Mouse (Mus musculus) heart, postnatal 4 days (tissue): ENCODE data around the gene 2410137M14Rik. TPM values are rescaled to one million over a fixed set of nuclear protein-coding genes. Genes with fewer than 3 reads are reported as not detected.
"Not testable (repeated sequence)": the region's sequence is repeated elsewhere in the genome, so short reads cannot be mapped to it uniquely, and the experiment has no call there.

ENCODE experiments used
- DNase-seq: peaks from one replicate; pipeline ENCODE4 v3.0.0; 2021
- total RNA-seq, 2 experiments: library from RNA; stranded (reverse); gene quantifications; 2 replicates each; pipeline ENCODE4 v1.2.3; 2021

The 2410137M14Rik gene
- total RNA-seq, 2 experiments from 2014 or later = not detected

- DNase-seq = no peak
Observed at GRCm38 (mm10) chr17:36993770-36994325, 12.8 kb upstream of the 2410137M14Rik start.

DNA sequence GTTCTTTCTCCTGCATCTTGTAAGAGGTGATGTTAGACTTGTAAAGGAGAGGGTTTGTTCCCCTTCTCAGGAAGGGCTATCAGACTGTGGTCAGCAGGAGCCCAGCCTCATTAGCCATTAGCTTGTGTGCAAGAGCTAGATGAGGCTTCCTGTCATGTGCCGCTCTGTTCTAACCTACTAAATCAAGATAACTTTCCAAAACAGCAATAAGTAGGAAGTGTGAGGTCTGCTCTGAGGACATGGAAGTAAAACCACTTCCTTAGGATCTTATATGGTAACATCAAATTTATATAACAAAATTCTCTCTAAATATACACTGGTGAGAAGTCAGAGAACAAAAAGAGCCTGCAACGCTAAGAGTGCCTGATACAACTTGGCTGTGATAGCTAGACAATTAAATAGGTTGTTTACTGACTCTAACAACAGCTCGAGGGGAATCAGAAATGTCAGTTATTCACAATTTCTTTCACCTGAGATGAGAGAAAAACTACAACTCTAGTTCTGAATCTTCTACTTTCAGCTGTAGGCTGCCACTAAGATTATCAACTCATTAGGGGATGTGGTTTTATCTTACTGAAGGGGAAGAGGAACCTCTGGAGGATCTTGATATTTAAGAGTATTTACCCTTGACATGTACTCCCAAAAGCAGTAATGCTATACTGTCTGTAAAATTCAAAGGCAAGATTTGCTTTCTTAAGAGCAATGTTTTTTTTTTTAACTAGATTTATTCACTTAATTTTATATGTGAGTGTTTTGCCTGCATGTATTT, 11.5 kb upstream of the 2410137M14Rik start:
- DNase-seq = no peak

DNA sequence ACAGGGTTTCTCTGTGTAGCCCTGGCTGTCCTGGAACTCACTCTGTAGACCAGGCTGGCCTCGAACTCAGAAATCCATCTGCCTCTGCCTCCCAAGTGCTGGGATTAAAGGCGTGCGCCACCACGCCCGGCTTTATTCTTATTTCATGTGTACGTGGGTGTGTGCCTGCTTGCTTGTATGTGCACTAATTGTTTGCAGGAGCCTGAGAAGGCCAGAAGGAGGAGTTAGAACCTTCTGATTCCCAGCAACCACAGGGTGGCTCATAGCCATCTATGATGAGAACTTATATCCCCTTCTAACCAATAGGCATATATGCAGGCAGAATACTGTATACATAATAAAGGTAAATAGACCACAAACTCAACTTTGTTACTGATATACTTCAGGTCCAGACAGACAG, 9.6 kb upstream of the 2410137M14Rik start:
- not testable (repeated sequence) for DNase-seq

GRCm38 (mm10) chr17:36989437-36989836, 8.4 kb upstream of the 2410137M14Rik start, which contains the start of gene H2-M5:
Gene H2-M5, minus strand, starts transcription at chr17:36989537.
- DNase-seq = no peak

GRCm38 (mm10) chr17:36988475-36988874, 7.4 kb upstream of the 2410137M14Rik start:
- no peak for DNase-seq

- no peak for DNase-seq
Observed at GRCm38 (mm10) chr17:36982253-36983155, 1.5 kb upstream of the 2410137M14Rik start.

DNA sequence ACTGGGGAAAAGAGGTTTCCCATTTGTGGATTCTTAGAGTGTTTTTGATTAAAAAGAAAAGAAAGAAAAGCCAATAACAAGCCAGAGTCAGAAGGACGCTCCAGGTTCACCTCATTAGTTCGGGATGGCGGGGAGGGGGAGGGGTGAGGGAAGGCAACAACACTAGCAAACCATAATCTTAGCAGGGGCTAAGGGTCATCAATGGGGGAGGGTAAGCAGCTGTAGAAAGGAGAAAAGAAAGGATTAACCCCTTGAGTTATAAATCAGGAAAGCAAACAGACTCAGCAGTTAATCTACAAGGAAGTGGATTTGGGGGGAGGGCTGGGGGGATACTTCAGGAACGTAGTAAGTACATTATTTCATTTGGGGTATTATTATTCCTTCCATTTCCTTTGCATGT, 808 bp upstream of the 2410137M14Rik start:
- DNase-seq = no peak

DNA sequence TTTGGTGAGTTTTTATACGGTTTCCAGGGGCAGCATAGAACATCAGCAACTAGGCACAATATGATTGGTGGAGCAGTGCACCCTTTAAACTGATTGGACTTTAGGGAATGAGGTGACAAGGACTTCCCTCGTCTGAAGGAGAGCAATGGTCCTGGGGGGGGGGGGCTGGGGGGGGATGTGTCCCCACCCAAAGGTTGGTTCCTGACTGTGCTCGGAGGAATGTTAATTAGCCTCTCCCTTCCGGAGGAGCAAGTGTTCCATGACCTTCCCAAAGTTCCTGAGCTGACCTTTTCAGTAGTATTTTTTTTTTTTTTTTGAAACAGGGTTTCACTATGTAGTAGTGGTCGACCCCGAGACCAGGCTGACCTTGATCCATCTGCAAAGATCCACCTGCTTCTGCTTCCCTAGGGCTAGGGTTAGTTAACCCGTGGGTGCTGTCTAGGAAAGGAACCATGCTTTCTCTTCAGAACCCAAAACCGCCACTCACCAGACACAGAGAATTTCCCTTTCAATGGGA, 7.7 kb downstream of the 2410137M14Rik start:
- DNase-seq = no peak

GRCm38 (mm10) chr17:36972791-36973190, 8.2 kb downstream of the 2410137M14Rik start:
- DNase-seq = no peak

- DNase-seq = no peak
Observed at GRCm38 (mm10) chr17:36971172-36971850, 9.7 kb downstream of the 2410137M14Rik start.

- DNase-seq = no peak
Observed at GRCm38 (mm10) chr17:36970316-36970890, 10.6 kb downstream of the 2410137M14Rik start.

- DNase-seq = no peak
Observed at GRCm38 (mm10) chr17:36966875-36967274, 14.2 kb downstream of the 2410137M14Rik start.

- DNase-seq = no peak
Observed at GRCm38 (mm10) chr17:36961125-36961524, 19.9 kb downstream of the 2410137M14Rik start.

- peak; percentile 11 for DNase-seq
Observed at GRCm38 (mm10) chr17:36958884-36959283, 22.2 kb downstream of the 2410137M14Rik start.

GRCm38 (mm10) chr17:36957999-36958743, 22.9 kb downstream of the 2410137M14Rik start, which contains the start of the genes Znrd1 and Znrd1as:
Gene Znrd1, minus strand, starts transcription at chr17:36958559.
Gene Znrd1as, plus strand, starts transcription at chr17:36958592.
- DNase-seq = peak; percentile 94

- no peak for DNase-seq
Observed at GRCm38 (mm10) chr17:36953062-36953461, 28.0 kb downstream of the 2410137M14Rik start.

DNA sequence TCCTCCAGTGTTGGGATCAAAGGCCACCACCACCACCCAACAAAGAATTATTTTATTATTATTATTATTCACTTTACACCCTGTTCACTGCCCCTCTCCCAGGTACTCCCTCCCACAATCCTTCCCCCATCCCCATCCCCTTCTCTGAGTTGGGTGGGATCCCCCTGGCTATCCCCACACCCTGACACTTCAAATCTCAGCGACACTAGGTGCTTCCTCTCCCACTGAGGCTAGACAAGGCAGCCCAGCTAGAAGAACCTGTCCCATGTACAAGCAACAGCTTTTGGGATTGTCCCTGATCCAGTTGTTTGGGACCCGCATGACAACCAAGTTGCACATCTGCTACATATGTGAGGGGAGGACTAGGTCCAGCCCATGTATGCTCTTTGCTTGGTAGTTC, 28.4 kb downstream of the 2410137M14Rik start:
- DNase-seq = no peak

DNA sequence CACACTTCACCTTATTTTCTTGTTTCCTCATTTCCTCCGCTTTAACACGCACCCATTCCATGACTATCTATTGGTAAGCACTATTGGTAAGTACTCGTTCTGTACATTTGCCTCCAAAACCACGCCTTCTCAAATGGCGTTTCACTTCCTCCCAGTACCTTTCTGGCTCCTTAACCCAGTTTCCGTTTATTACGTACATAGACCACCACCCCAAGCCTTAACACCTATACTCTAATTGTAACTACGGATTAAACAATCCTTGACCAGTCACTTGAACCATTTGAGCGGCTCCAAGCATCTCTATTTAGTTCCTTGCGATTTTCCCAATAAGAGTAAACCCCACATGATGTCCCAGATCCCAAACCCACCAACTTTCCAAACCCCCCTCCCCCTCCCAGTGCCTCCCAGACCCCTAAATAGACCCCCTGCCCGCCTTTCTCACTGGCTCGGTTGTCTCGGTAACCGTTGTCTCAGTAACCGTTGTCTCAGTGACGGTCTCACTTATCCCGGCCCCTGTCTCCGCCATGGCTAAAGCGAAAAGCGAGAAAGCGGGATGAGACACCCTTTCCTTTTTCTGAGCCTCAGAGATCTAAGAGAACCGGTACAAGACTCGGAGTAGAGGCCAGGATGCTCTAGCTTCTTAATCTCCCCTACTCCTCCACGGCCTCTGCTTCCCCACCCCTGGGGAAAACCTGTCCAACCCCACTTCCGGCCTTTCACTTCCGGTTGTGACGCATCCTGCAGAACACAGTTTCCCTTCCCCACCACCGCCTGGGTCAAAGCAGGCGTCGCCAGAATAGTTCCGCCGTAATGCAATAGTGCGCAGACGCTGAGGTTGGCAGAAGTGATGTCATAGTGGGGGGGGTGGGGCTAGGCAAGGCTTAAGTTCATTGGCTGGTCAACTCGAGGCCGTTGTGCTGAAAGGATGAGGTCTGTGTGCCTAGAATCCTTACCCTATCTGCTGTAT, 29.8 kb downstream of the 2410137M14Rik start, which contains the start of gene Ppp1r11:
Ppp1r11 (minus strand) TSS at position 761 of the 967 bp plus-strand sequence.
- peak; percentile 95 for DNase-seq

DNA sequence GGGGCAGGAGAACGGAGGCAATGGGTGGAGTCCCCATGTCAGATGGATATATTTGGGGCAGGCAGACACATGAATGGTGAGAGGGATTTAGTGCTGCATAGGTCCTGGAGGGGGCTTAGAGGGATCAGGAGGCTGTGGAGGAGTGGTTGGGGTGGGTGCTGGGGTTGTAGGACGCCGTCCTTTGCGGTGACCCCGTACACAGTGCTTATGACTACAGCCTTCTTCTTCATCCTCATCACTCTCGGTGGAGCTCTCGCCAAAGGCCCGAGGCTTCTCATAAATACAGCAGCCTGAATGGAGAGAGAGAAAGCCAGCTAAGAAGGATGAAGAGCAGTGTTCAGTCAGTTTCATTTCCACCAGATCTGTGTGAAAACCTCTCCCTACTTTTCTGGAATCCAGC, 31.8 kb downstream of the 2410137M14Rik start:
- DNase-seq = no peak
